In genomic region chr7:134773761-134774415, GRCm38 (mm10) we compare ENCODE assay signal across 11 mouse cellular contexts.
A peak's percentile ranks its signal among the peaks of the same experiment; 100 is the strongest.
DNase-seq lines count a peak whose midpoint lies in the region; ATAC-seq and TF ChIP-seq lines count a peak whose summit lies in the region.
"Had no signal": no experiment of that assay in that cellular context is flagged by ENCODE, and none has a peak within 500 bp of the region (broad histone marks: within the 10 kb centered on the region; RNA-seq: fewer than 3 reads in every experiment).

No protein-coding gene starts in this region.

- WGBS in hindbrain, embryonic 16.5 days = 67% methylated on average over 6 of the region's 6 CpGs
- 66% methylated on average over 6 of the region's 6 CpGs for WGBS in stomach, postnatal 0 days
- WGBS in heart, embryonic 10.5 days = 88% methylated on average over 6 of the region's 6 CpGs

- DNase-seq in heart, adult 11 months = peak; percentile 71
- no peak for DNase-seq in heart, postnatal 36 days
- peak; percentile 32 to 44 for DNase-seq in right cerebral cortex, adult 2 months (ENCODE audit: low spot score in 2 of 2)
- DNase-seq in right cerebral cortex, postnatal 4 days = no peak
- peak; percentile 61 for DNase-seq in stomach, postnatal 0 days (ENCODE audit: low spot score)
- DNase-seq in cerebellum, postnatal 25 days = no peak
- DNase-seq in heart, embryonic 10.5 days (ENCODE audit: low spot score) = no peak
- DNase-seq: cerebellum, postnatal 36 days had no signal

- ATAC-seq in hindbrain, embryonic 16.5 days = peak; percentile 65
- ATAC-seq in stomach, postnatal 0 days (ENCODE audit: low FRiP score, low TSS enrichment) = peak; percentile 87
- ATAC-seq: activated CD4-positive, CD25-positive, alpha-beta regulatory T cell, adult 4 months; CD4-positive, CD25-positive, alpha-beta regulatory T cell, adult 4 months had no signal

- TF ChIP-seq EP300 in stomach, postnatal 0 days (optimal IDR thresholded peaks at IDR 0.05) = no peak

- intact Hi-C loops in heart, postnatal 36 days (cut with DNase I) = loop anchor here (5.0 kb wide), 1 partner anchor 102 kb away; the partner anchor contains the start of gene Dock1

- H3K27me3 ChIP-seq in hindbrain, embryonic 16.5 days (replicated peaks; ENCODE audit: control insufficient read depth, insufficient read depth, low read length) = no peaks in the 10 kb centered on the region
- H3K27me3 ChIP-seq in stomach, postnatal 0 days (ENCODE audit: control insufficient read depth, insufficient read depth, low read length) = no peaks in the 10 kb centered on the region
- no peaks in the 10 kb centered on the region for H3K27me3 ChIP-seq in heart, embryonic 10.5 days (ENCODE audit: insufficient read depth, poor library complexity, severe bottlenecking)

- H3K36me3 ChIP-seq in hindbrain, embryonic 16.5 days (ENCODE audit: control insufficient read depth, insufficient read depth, low read length) = no peaks in the 10 kb centered on the region
- H3K36me3 ChIP-seq in stomach, postnatal 0 days (ENCODE audit: control insufficient read depth, insufficient read depth, low read length) = peaks cover 24% of the 10 kb centered on the region
- H3K36me3 ChIP-seq in heart, embryonic 10.5 days = peaks cover 72% of the 10 kb centered on the region

- no peak for TF ChIP-seq CTCF in stomach, postnatal 0 days (IDR thresholded peaks at IDR 0.05; ENCODE audit: low read depth)

- H3K9ac ChIP-seq in hindbrain, embryonic 16.5 days (ENCODE audit: low read depth, low read length) = no peak overlapping the region
- H3K9ac ChIP-seq in stomach, postnatal 0 days (ENCODE audit: low read length) = no peak overlapping the region

- H3K27ac ChIP-seq in hindbrain, embryonic 16.5 days (ENCODE audit: low read depth, low read length) = peak overlapping the region; percentile 41
- no peak overlapping the region for H3K27ac ChIP-seq in stomach, postnatal 0 days (replicated peaks)
- no peak overlapping the region for H3K27ac ChIP-seq in heart, embryonic 10.5 days

- no peak overlapping the region for H3K4me2 ChIP-seq in hindbrain, embryonic 16.5 days (ENCODE audit: low read length)
- no peak overlapping the region for H3K4me2 ChIP-seq in stomach, postnatal 0 days (replicated peaks; ENCODE audit: low read depth)

- no peak overlapping the region for H3K4me3 ChIP-seq in hindbrain, embryonic 16.5 days (ENCODE audit: low read length)
- no peak overlapping the region for H3K4me3 ChIP-seq in stomach, postnatal 0 days (ENCODE audit: low read depth, low read length)
- no peak overlapping the region for H3K4me3 ChIP-seq in heart, embryonic 10.5 days

- peaks cover 18% of the 10 kb centered on the region for H3K4me1 ChIP-seq in hindbrain, embryonic 16.5 days (ENCODE audit: control insufficient read depth, insufficient read depth, low read depth, low read length)
- H3K4me1 ChIP-seq in stomach, postnatal 0 days (replicated peaks; ENCODE audit: control insufficient read depth, insufficient read depth) = no peaks in the 10 kb centered on the region
- H3K4me1 ChIP-seq in heart, embryonic 10.5 days = 0 out of 2 replicates have a peak, but pooled peaks cover 2% of the 10 kb centered on the region

- no peaks in the 10 kb centered on the region for H3K9me3 ChIP-seq in hindbrain, embryonic 16.5 days (ENCODE audit: control insufficient read depth, low read length)
- H3K9me3 ChIP-seq in stomach, postnatal 0 days (ENCODE audit: control insufficient read depth, low read length) = no peaks in the 10 kb centered on the region
- H3K9me3 ChIP-seq in heart, embryonic 10.5 days = no peaks in the 10 kb centered on the region

Comparison
In these comparisons a context has a peak if more than half of its experiments do, and no peak if none do; other contexts are left out.
1. DNase-seq: peak in heart, adult 11 months (single experiment), right cerebral cortex, adult 2 months (2 of 2) and stomach, postnatal 0 days (single experiment); none in heart, postnatal 36 days (0 of 2), right cerebral cortex, postnatal 4 days (single experiment), cerebellum, postnatal 25 days (0 of 2) and heart, embryonic 10.5 days (single experiment).